Mouse (Mus musculus) layer of hippocampus, adult 2 months (tissue): ENCODE results near the gene Atp1b3. TPM values are rescaled to one million over a fixed set of nuclear protein-coding genes. Genes with fewer than 3 reads are reported as not detected.

Experiments
- DNase-seq, 2 experiments: peaks; one replicate each; pipeline ENCODE4 v3.0.0; 2022; ENCODE audit warnings: low spot score in 2 of 2
- H3K27ac ChIP-seq: fragments of 200-600 bp; 2 replicates; pipeline ENCODE4 v1.8.1; 2022
- H3K4me3 ChIP-seq: fragments of 200-600 bp; 2 replicates; pipeline ENCODE4 v1.8.1; 2022; ENCODE audit warnings: mild to moderate bottlenecking
- CTCF ChIP-seq: fragments of 200-600 bp; conservative IDR thresholded peaks from 2 replicates; pipeline ENCODE4 v1.8.1; 2022; ENCODE audit warnings: antibody characterized with exemption, mild to moderate bottlenecking, moderate library complexity
- total RNA-seq, 2 experiments: library from RNA; stranded (reverse); gene quantifications; 2 replicates each; pipeline ENCODE4 v1.2.3; 2021

Gene Atp1b3
- total RNA-seq, 2 experiments from 2014 or later = 72.4 to 88.6 TPM

GRCm38 (mm10) chr9:96350476-96350875 lies 13.8 kb downstream of the Atp1b3 start:
- TF ChIP-seq CTCF = no peak
- Histone ChIP-seq H3K4me3 (no peak overlapping the region), H3K27ac (peak overlapping the region; percentile 28; the same call in 1 of the 2 replicates)
- no peak for DNase-seq

GRCm38 (mm10) chr9:96350010-96350409 lies 14.2 kb downstream of the Atp1b3 start:
- peak; percentile 34 to 52 for DNase-seq
- peak; percentile 87 for TF ChIP-seq CTCF
- Histone ChIP-seq H3K27ac (peak overlapping the region; percentile 28; the same call in 1 of the 2 replicates), H3K4me3 (no peak overlapping the region)

- DNase-seq = no peak
- Histone ChIP-seq H3K27ac (no peak overlapping the region), H3K4me3 (no peak overlapping the region)
- no peak for TF ChIP-seq CTCF
Observed at GRCm38 (mm10) chr9:96348885-96349284, 15.4 kb downstream of the Atp1b3 start.

GRCm38 (mm10) chr9:96345750-96346149 lies 18.5 kb downstream of the Atp1b3 start:
- Histone ChIP-seq H3K4me3 (no peak overlapping the region), H3K27ac (no peak overlapping the region)
- TF ChIP-seq CTCF = no peak
- no peak for DNase-seq

- no peak overlapping the region for H3K27ac ChIP-seq
- H3K4me3 ChIP-seq = no peak overlapping the region
- no peak for TF ChIP-seq CTCF
- no peak for DNase-seq
Observed at GRCm38 (mm10) chr9:96331146-96331545, 33.1 kb downstream of the Atp1b3 start.

- DNase-seq = no peak
- no peak overlapping the region for H3K4me3 ChIP-seq
- H3K27ac ChIP-seq = no peak overlapping the region
- no peak for TF ChIP-seq CTCF
Observed at GRCm38 (mm10) chr9:96328226-96328625, 36.0 kb downstream of the Atp1b3 start.

GRCm38 (mm10) chr9:96326496-96326923 lies 37.7 kb downstream of the Atp1b3 start:
- TF ChIP-seq CTCF = no peak
- Histone ChIP-seq H3K27ac (0 out of 2 replicates have a peak overlapping the region, but pooled peaks have one; percentile 24), H3K4me3 (no peak overlapping the region)
- no peak for DNase-seq

GRCm38 (mm10) chr9:96324502-96324901 lies 39.7 kb downstream of the Atp1b3 start:
- Histone ChIP-seq H3K4me3 (no peak overlapping the region), H3K27ac (no peak overlapping the region)
- DNase-seq = no peak
- no peak for TF ChIP-seq CTCF

- no peak overlapping the region for H3K4me3 ChIP-seq
- DNase-seq = no peak
- H3K27ac ChIP-seq = no peak overlapping the region
- no peak for TF ChIP-seq CTCF
Observed at GRCm38 (mm10) chr9:96322411-96323152, 41.7 kb downstream of the Atp1b3 start.

- no peak overlapping the region for H3K4me3 ChIP-seq
- no peak for TF ChIP-seq CTCF
- no peak overlapping the region for H3K27ac ChIP-seq
- peak in 1 of 2 experiments; percentile 59 for DNase-seq
Observed at GRCm38 (mm10) chr9:96320551-96320980, 43.7 kb downstream of the Atp1b3 start.

GRCm38 (mm10) chr9:96319333-96319732 lies 44.9 kb downstream of the Atp1b3 start:
- H3K27ac ChIP-seq = no peak overlapping the region
- DNase-seq = no peak
- no peak for TF ChIP-seq CTCF

GRCm38 (mm10) chr9:96312074-96312473 lies 52.2 kb downstream of the Atp1b3 start:
- Histone ChIP-seq H3K27ac (no peak overlapping the region), H3K4me3 (no peak overlapping the region)
- no peak for DNase-seq
- no peak for TF ChIP-seq CTCF

More at GRCm38 (mm10) chr9:96319333-96319732, 44.9 kb downstream of the Atp1b3 start:
- no peak overlapping the region for H3K4me3 ChIP-seq

- Histone ChIP-seq H3K4me3 (no peak overlapping the region), H3K27ac (no peak overlapping the region)
- no peak for TF ChIP-seq CTCF
- no peak for DNase-seq
Observed at GRCm38 (mm10) chr9:96308816-96309215, 55.4 kb downstream of the Atp1b3 start.
